21 mouse cellular contexts compared by ENCODE assay signal in the genomic region with DNA sequence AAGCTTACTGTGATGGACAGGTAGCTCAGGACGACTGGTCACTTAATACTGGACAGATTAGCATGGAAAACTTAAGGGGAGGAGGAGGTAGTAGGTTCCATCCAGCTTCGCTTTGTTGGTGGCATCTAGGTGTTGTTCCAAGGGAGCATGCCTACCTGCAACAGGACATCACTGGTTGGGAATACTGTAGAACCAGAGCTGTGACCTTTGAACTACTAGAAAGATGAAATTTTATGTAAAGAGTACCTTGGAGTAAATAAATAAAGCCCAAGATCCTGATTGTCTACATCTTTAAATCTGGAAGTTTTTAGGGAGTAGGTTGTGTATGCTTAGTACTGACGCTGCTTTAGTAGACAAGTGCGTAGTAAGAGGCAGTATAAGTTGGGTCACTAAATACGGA. TPM values are rescaled to one million over a fixed set of nuclear protein-coding genes. Genes with fewer than 3 reads are reported as not detected.
DNase-seq lines count a peak whose midpoint lies in the region; ATAC-seq and TF ChIP-seq lines count a peak whose summit lies in the region.
"Had no signal": no experiment of that assay in that cellular context is flagged by ENCODE, and none has a peak within 500 bp of the region (broad histone marks: within the 10 kb centered on the region; RNA-seq: fewer than 3 reads in every experiment).

No protein-coding gene starts in this region.

- 0 out of 2 replicates have a peak overlapping the region, but pooled peaks have one; percentile 14 for H3K9ac ChIP-seq in intestine, embryonic 16.5 days (ENCODE audit: low read depth, low read length)
- no peak overlapping the region for H3K9ac ChIP-seq in intestine, postnatal 0 days (ENCODE audit: low read depth, low read length)
- peak overlapping the region; percentile 94; the same call in 1 of the 2 replicates for H3K9ac ChIP-seq in CH12.LX (ENCODE audit: insufficient read depth, low read depth)
- H3K9ac ChIP-seq in liver, embryonic 14.5 days (replicated peaks) = no peak overlapping the region
- no peak overlapping the region for H3K9ac ChIP-seq in hindbrain, embryonic 16.5 days (ENCODE audit: low read depth, low read length)
- H3K9ac ChIP-seq: limb, embryonic 15.5 days; midbrain, embryonic 13.5 days had no signal

- no peak for TF ChIP-seq EP300 in CH12.LX (IDR thresholded peaks at IDR 0.05; ENCODE audit: low read length)
- no peak for TF ChIP-seq EP300 in liver, embryonic 14.5 days (IDR thresholded peaks at IDR 0.05; ENCODE audit: low read depth)

- TF ChIP-seq POLR2A in CH12.LX (IDR thresholded peaks at IDR 0.05; ENCODE audit: low read depth, low read length) = no peak

- no peak for TF ChIP-seq RAD21 in CH12.LX (IDR thresholded peaks at IDR 0.05; ENCODE audit: low read depth, low read length)

- peaks cover 36% of the 10 kb centered on the region for H3K79me2 ChIP-seq in CH12.LX (replicated peaks; ENCODE audit: control insufficient read depth, extremely low read depth, insufficient read depth, poor library complexity, severe bottlenecking)

- no peak overlapping the region for H3K27ac ChIP-seq in intestine, embryonic 16.5 days (ENCODE audit: low read length)
- no peak overlapping the region for H3K27ac ChIP-seq in intestine, postnatal 0 days (ENCODE audit: low read depth, low read length)
- H3K27ac ChIP-seq in CH12.LX (ENCODE audit: insufficient read depth, low read depth) = no peak overlapping the region
- no peak overlapping the region; the same call in 1 of the 2 replicates for H3K27ac ChIP-seq in liver, embryonic 14.5 days
- no peak overlapping the region for H3K27ac ChIP-seq in hindbrain, embryonic 16.5 days (ENCODE audit: low read depth, low read length)
- H3K27ac ChIP-seq: hindbrain, embryonic 13.5 days; limb, embryonic 15.5 days; midbrain, embryonic 13.5 days had no signal

- DNase-seq in CH12.LX (ENCODE audit: extremely low read depth) = no peak
- peak; percentile 12 for DNase-seq in R1 (ENCODE audit: low read depth, low spot score)
- DNase-seq in liver, embryonic 14.5 days (ENCODE audit: low read depth in 3 of 3, low spot score in 3 of 3) = no peak
- DNase-seq in adrenal gland, adult 2 months = no peak
- DNase-seq: adrenal gland, postnatal 10 days; cerebellum, adult 11-12 months; cerebellum, postnatal 25 days; gastrocnemius, postnatal 25 days; heart, postnatal 10 days; kidney, adult 8-10 months; kidney, postnatal 36 days; lung, postnatal 4 days; spleen, adult 18-20 months; thymus, adult 2 months had no signal

- H3K4me2 ChIP-seq in intestine, embryonic 16.5 days (ENCODE audit: low read depth, low read length) = 0 out of 2 replicates have a peak overlapping the region, but pooled peaks have one; percentile 9
- H3K4me2 ChIP-seq in intestine, postnatal 0 days (replicated peaks; ENCODE audit: low read depth) = no peak overlapping the region
- peak overlapping the region; percentile 92; the same call in 1 of the 2 replicates for H3K4me2 ChIP-seq in CH12.LX (ENCODE audit: insufficient read depth, low read depth, poor library complexity, severe bottlenecking)
- peak overlapping the region; percentile 69 for H3K4me2 ChIP-seq in liver, embryonic 14.5 days (ENCODE audit: low read depth)
- no peak overlapping the region for H3K4me2 ChIP-seq in hindbrain, embryonic 16.5 days (ENCODE audit: low read length)
- H3K4me2 ChIP-seq: hindbrain, embryonic 13.5 days; midbrain, embryonic 13.5 days had no signal

- ATAC-seq in intestine, embryonic 16.5 days = no peak
- no peak for ATAC-seq in intestine, postnatal 0 days
- no peak for ATAC-seq in liver, embryonic 14.5 days (ENCODE audit: insufficient read depth)
- ATAC-seq in hindbrain, embryonic 16.5 days = no peak
- no peak for ATAC-seq in megakaryocyte progenitor cell, adult 5-6 weeks (replicated peaks; ENCODE audit: poor library complexity)
- ATAC-seq: midbrain, embryonic 13.5 days had no signal

- in situ Hi-C loops in CH12.LX (cut with MboI; ENCODE audit: low pct_ligation_motif_present, low pct_unique_long_range_greater_than_20kb, low sequenced_read_pairs) = loop anchor here (10.0 kb wide), 1 partner anchor 183 kb away; the partner anchor contains the start of genes Akip1 and St5

- H3K4me1 ChIP-seq in intestine, embryonic 16.5 days (ENCODE audit: control insufficient read depth, insufficient read depth, low read length) = peaks cover 22% of the 10 kb centered on the region
- H3K4me1 ChIP-seq in intestine, postnatal 0 days (replicated peaks; ENCODE audit: control insufficient read depth, insufficient read depth, low read length) = no peaks in the 10 kb centered on the region; the same call in 1 of the 2 replicates
- peaks cover 4 to 46% of the 10 kb centered on the region in 2 experiments; a peak in 3 of 4 replicates for H3K4me1 ChIP-seq in CH12.LX (ENCODE audit: control insufficient read depth in 1 of 2, insufficient read depth in 2 of 2)
- H3K4me1 ChIP-seq in liver, embryonic 14.5 days (replicated peaks; ENCODE audit: control insufficient read depth in 2 of 2, insufficient read depth in 2 of 2, low read length in 1 of 2) = peaks cover 14 to 16% of the 10 kb centered on the region in 2 experiments
- H3K4me1 ChIP-seq in hindbrain, embryonic 16.5 days (ENCODE audit: control insufficient read depth, insufficient read depth, low read depth, low read length) = peaks cover 20% of the 10 kb centered on the region

- H3K4me3 ChIP-seq in intestine, embryonic 16.5 days (ENCODE audit: low read length) = no peak overlapping the region
- no peak overlapping the region for H3K4me3 ChIP-seq in intestine, postnatal 0 days (ENCODE audit: low read depth, low read length)
- H3K4me3 ChIP-seq in CH12.LX (replicated peaks in 1 of 3; ENCODE audit: low read depth in 2 of 3, low read length in 2 of 3, poor library complexity in 1 of 3) = peak overlapping the region in 1 of 3 experiments; percentile 47
- peak overlapping the region; percentile 9 to 11; a peak in 1 of 4 replicates for H3K4me3 ChIP-seq in liver, embryonic 14.5 days (ENCODE audit: insufficient read depth in 1 of 2, low read depth in 2 of 2, low read length in 2 of 2)
- no peak overlapping the region for H3K4me3 ChIP-seq in hindbrain, embryonic 16.5 days (ENCODE audit: low read length)
- H3K4me3 ChIP-seq: hindbrain, embryonic 13.5 days; limb, embryonic 15.5 days; midbrain, embryonic 13.5 days had no signal

- H3K36me3 ChIP-seq in intestine, embryonic 16.5 days (ENCODE audit: control insufficient read depth, insufficient read depth, low read length) = peaks cover 22% of the 10 kb centered on the region
- H3K36me3 ChIP-seq in intestine, postnatal 0 days (ENCODE audit: control insufficient read depth, insufficient read depth) = peaks cover 61% of the 10 kb centered on the region
- H3K36me3 ChIP-seq in CH12.LX (replicated peaks in 1 of 2; ENCODE audit: control insufficient read depth in 1 of 2, insufficient read depth in 1 of 2, low read length in 1 of 2) = peaks cover 52 to 69% of the 10 kb centered on the region in 2 experiments
- peaks cover 56% of the 10 kb centered on the region for H3K36me3 ChIP-seq in liver, embryonic 14.5 days (replicated peaks; ENCODE audit: control insufficient read depth, insufficient read depth, low read depth)
- peaks cover 38% of the 10 kb centered on the region for H3K36me3 ChIP-seq in hindbrain, embryonic 16.5 days (ENCODE audit: control insufficient read depth, insufficient read depth, low read length)

- no peak for TF ChIP-seq CTCF in intestine, postnatal 0 days (IDR thresholded peaks at IDR 0.05; ENCODE audit: low read depth)
- TF ChIP-seq CTCF in CH12.LX (conservative IDR thresholded peaks at IDR 0.05 in 1 of 2, IDR thresholded peaks at IDR 0.05 in 1 of 2; ENCODE audit: low read depth in 2 of 2, low read length in 2 of 2) = no peak
- no peak for TF ChIP-seq CTCF in liver, embryonic 14.5 days (IDR thresholded peaks at IDR 0.05; ENCODE audit: low read depth)

- H3K9me3 ChIP-seq in intestine, embryonic 16.5 days (ENCODE audit: control insufficient read depth, low read length) = no peaks in the 10 kb centered on the region
- no peaks in the 10 kb centered on the region for H3K9me3 ChIP-seq in intestine, postnatal 0 days (ENCODE audit: control insufficient read depth)
- no peaks in the 10 kb centered on the region for H3K9me3 ChIP-seq in CH12.LX (replicated peaks; ENCODE audit: low read length)
- no peaks in the 10 kb centered on the region for H3K9me3 ChIP-seq in liver, embryonic 14.5 days (ENCODE audit: control insufficient read depth, low read length)
- no peaks in the 10 kb centered on the region for H3K9me3 ChIP-seq in hindbrain, embryonic 16.5 days (ENCODE audit: control insufficient read depth, low read length)
- H3K9me3 ChIP-seq: hindbrain, embryonic 13.5 days; limb, embryonic 15.5 days; midbrain, embryonic 13.5 days had no signal

- WGBS in intestine, embryonic 16.5 days = 71% methylated on average over 5 of the region's 5 CpGs
- 72% methylated on average over 5 of the region's 5 CpGs for WGBS in intestine, postnatal 0 days
- 55% methylated on average over 5 of the region's 5 CpGs for WGBS in liver, embryonic 14.5 days (ENCODE audit: insufficient replicate concordance)
- WGBS in hindbrain, embryonic 16.5 days = 83% methylated on average over 5 of the region's 5 CpGs

- H3K27me3 ChIP-seq in intestine, embryonic 16.5 days (replicated peaks; ENCODE audit: control insufficient read depth, insufficient read depth, low read length) = no peaks in the 10 kb centered on the region
- no peaks in the 10 kb centered on the region for H3K27me3 ChIP-seq in intestine, postnatal 0 days (replicated peaks; ENCODE audit: control insufficient read depth, insufficient read depth, low read length)
- H3K27me3 ChIP-seq in CH12.LX (replicated peaks) = no peaks in the 10 kb centered on the region
- H3K27me3 ChIP-seq in liver, embryonic 14.5 days (ENCODE audit: control insufficient read depth, insufficient read depth, low read length) = no peaks in the 10 kb centered on the region
- H3K27me3 ChIP-seq in hindbrain, embryonic 16.5 days (replicated peaks; ENCODE audit: control insufficient read depth, insufficient read depth, low read length) = no peaks in the 10 kb centered on the region
- H3K27me3 ChIP-seq: hindbrain, embryonic 13.5 days; limb, embryonic 15.5 days; midbrain, embryonic 13.5 days had no signal

- dilution Hi-C loops in CH12.LX (cut with MboI; ENCODE audit: extremely low pct_ligation_motif_present, extremely low pct_unique_long_range_greater_than_20kb, low sequenced_read_pairs) = no loop called here

RNA-seq across cellular contexts. Expression of gene Rpl27a, which starts 3.1 kb away (rescaled TPM):
- polyA plus RNA-seq in intestine, embryonic 16.5 days (2015; fragmentation: Nextera tagmentation; extraction: Ambion mirVana) = 115 and 131 TPM in 2 replicates
- 81.0 and 95.7 TPM in 2 replicates for polyA plus RNA-seq in intestine, postnatal 0 days (2015; fragmentation: Nextera tagmentation; extraction: Ambion mirVana)
- total RNA-seq in CH12.LX (2012; rRNA removed) (1,338 and 1,365 TPM in 2 replicates), CH12.LX (2014; rRNA removed) (929 and 1,216 TPM in 2 replicates)
- 230 and 249 TPM in 2 replicates for polyA plus RNA-seq in CH12.LX (2012; ENCODE audit: insufficient read length, low read depth)
- 389 and 486 TPM in 2 replicates for polyA plus RNA-seq in liver, embryonic 14.5 days (2012; rRNA removed)
- polyA plus RNA-seq in liver, embryonic 14.5 days (2014; fragmentation: Nextera tagmentation; extraction: Ambion mirVana) = 93.6 and 94.5 TPM in 2 replicates
- 100 to 1,000 TPM; 240 to 258 TPM for total RNA-seq in adrenal gland, adult 2 months (2021)
- polyA plus RNA-seq in adrenal gland, adult 2 months (2012; rRNA removed) = 245 and 268 TPM in 2 replicates
- polyA plus RNA-seq in hindbrain, embryonic 16.5 days (2015; fragmentation: Nextera tagmentation; extraction: Ambion mirVana) = 76.0 and 80.8 TPM in 2 replicates
- 616 and 680 TPM in 2 replicates for total RNA-seq in megakaryocyte progenitor cell, adult 5-6 weeks (2015)
- 869 and 1,010 TPM in 2 replicates for total RNA-seq in megakaryocyte progenitor cell, adult 5-6 weeks (2017)

RNA-seq across cellular contexts. Expression of gene Trim66, which starts 14.2 kb away (rescaled TPM):
- polyA plus RNA-seq in intestine, embryonic 16.5 days (2015; fragmentation: Nextera tagmentation; extraction: Ambion mirVana) = 0.01 TPM in 1 of 2 replicates, not detected in the other
- 0.01 and 0.05 TPM in 2 replicates for polyA plus RNA-seq in intestine, postnatal 0 days (2015; fragmentation: Nextera tagmentation; extraction: Ambion mirVana)
- total RNA-seq in CH12.LX (2012; rRNA removed) (0.08 TPM in 2 replicates), CH12.LX (2014; rRNA removed) (0.12 and 0.15 TPM in 2 replicates)
- 0.49 and 0.67 TPM in 2 replicates for polyA plus RNA-seq in CH12.LX (2012; ENCODE audit: insufficient read length, low read depth)
- 0.03 TPM in 2 replicates for polyA plus RNA-seq in liver, embryonic 14.5 days (2012; rRNA removed)
- polyA plus RNA-seq in liver, embryonic 14.5 days (2014; fragmentation: Nextera tagmentation; extraction: Ambion mirVana) = 0.03 TPM in 1 of 2 replicates, not detected in the other
- total RNA-seq in adrenal gland, adult 2 months (2021) = under 1 TPM; 0.23 to 0.24 TPM
- polyA plus RNA-seq in adrenal gland, adult 2 months (2012; rRNA removed) = 0.17 and 0.21 TPM in 2 replicates
- polyA plus RNA-seq in hindbrain, embryonic 16.5 days (2015; fragmentation: Nextera tagmentation; extraction: Ambion mirVana) = 0.91 and 1.4 TPM in 2 replicates
- total RNA-seq in megakaryocyte progenitor cell, adult 5-6 weeks (2015) = 0.15 and 0.22 TPM in 2 replicates
- total RNA-seq in megakaryocyte progenitor cell, adult 5-6 weeks (2017) = 0.03 TPM in 1 of 2 replicates, not detected in the other

Comparison
In these comparisons a context has a peak if more than half of its experiments do, and no peak if none do; other contexts are left out.
1. H3K4me2 ChIP-seq: peak in intestine, embryonic 16.5 days (single experiment), CH12.LX (single experiment) and liver, embryonic 14.5 days (single experiment); none in intestine, postnatal 0 days (single experiment) and hindbrain, embryonic 16.5 days (single experiment).
2. H3K9ac ChIP-seq: peak in intestine, embryonic 16.5 days (single experiment) and CH12.LX (single experiment); none in intestine, postnatal 0 days (single experiment), liver, embryonic 14.5 days (single experiment) and hindbrain, embryonic 16.5 days (single experiment).
3. H3K4me3 ChIP-seq: peak in liver, embryonic 14.5 days (2 of 2); none in intestine, embryonic 16.5 days (single experiment), intestine, postnatal 0 days (single experiment) and hindbrain, embryonic 16.5 days (single experiment).